Mouse (Mus musculus): Measurements from ENCODE around the gene Ahcy. TPM values are rescaled to one million over a fixed set of nuclear protein-coding genes. Genes with fewer than 3 reads are reported as not detected.

Gene Ahcy
- total and polyA plus RNA-seq, 2 experiments from 2014 or later, result 18.7 to 52.2 TPM

DNA sequence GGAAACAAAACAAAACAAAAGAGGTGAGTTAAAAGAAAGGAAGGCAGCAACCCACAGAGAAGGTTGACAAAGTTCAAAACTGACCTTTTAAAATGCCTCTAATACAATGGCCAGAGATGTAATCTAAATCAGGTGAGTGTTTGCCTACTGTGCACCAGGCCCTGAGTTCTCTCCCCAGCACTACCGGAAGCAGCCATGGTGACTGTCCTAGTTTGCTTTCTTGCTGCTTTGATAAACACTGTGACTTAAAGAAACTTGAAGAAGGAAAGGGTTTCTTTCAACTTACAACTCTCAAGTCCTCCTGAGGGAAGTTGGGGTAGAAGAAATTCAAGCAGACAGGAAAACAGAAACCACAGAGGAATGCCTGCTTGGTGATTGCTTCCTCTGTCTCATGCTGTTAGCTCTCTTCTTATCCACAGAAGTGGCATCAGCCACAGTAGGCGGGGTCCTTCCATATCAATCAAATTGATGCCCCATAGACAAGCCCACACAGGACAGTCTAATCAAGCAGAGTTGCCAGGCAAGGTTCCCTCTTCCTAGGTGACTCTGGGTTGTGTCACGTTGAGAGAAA, 63.1 kb downstream of the Ahcy start:
- no peaks in the 10 kb centered on the region for H3K36me3 ChIP-seq (replicated peaks; ENCODE audit: control insufficient read depth, insufficient read depth, low read length)
- no peak for ATAC-seq (ENCODE audit: insufficient read depth, low read depth)
- TF ChIP-seq CTCF (IDR thresholded peaks at IDR 0.05; ENCODE audit: low read depth), result no peak
- TF ChIP-seq EP300 (IDR thresholded peaks at IDR 0.05; ENCODE audit: low read depth), result no peak
- no peak overlapping the region for H3K4me3 ChIP-seq (ENCODE audit: low read depth, low read length)
- WGBS, result 39% methylated on average over 3 of the region's 3 CpGs
- H3K27me3 ChIP-seq (ENCODE audit: control insufficient read depth, insufficient read depth, low read length), result peaks cover 10% of the 10 kb centered on the region; the same call in 1 of the 2 replicates
- H3K9me3 ChIP-seq (replicated peaks; ENCODE audit: control insufficient read depth, low read length), result no peaks in the 10 kb centered on the region
- no peak for DNase-seq (ENCODE audit: low spot score)
- no peak overlapping the region for H3K9ac ChIP-seq (replicated peaks; ENCODE audit: low read depth, low read length)
- H3K27ac ChIP-seq (ENCODE audit: low read depth), result no peak overlapping the region
- H3K4me1 ChIP-seq (ENCODE audit: control insufficient read depth, insufficient read depth), result no peaks in the 10 kb centered on the region
- H3K4me2 ChIP-seq (ENCODE audit: low read depth, low read length), result no peak overlapping the region

Other genes starting within 250 kb of the Ahcy start
- 27.3 and 35.8 TPM in 2 replicates for gene Eif2s2, start 181.6 kb downstream of the Ahcy start, total RNA-seq (2014; rRNA removed; ENCODE audit: low replicate concordance)
- gene Eif2s2, start 181.6 kb downstream of the Ahcy start, polyA plus RNA-seq (2015; fragmentation: Nextera tagmentation; extraction: Ambion mirVana), result 68.6 and 72.0 TPM in 2 replicates
- 0.39 TPM in 1 of 2 replicates, not detected in the other for gene Gm14226, start 56.2 kb downstream of the Ahcy start, total RNA-seq (2014; rRNA removed; ENCODE audit: low replicate concordance)
- 0.18 and 0.22 TPM in 2 replicates for gene Gm14226, start 56.2 kb downstream of the Ahcy start, polyA plus RNA-seq (2015; fragmentation: Nextera tagmentation; extraction: Ambion mirVana)
- 28.8 and 31.9 TPM in 2 replicates for gene Itch, start 59.0 kb upstream of the Ahcy start, total RNA-seq (2014; rRNA removed; ENCODE audit: low replicate concordance)
- 19.9 and 20.5 TPM in 2 replicates for gene Itch, start 59.0 kb upstream of the Ahcy start, polyA plus RNA-seq (2015; fragmentation: Nextera tagmentation; extraction: Ambion mirVana)
- gene Dynlrb1, start 162.0 kb upstream of the Ahcy start, total RNA-seq (2014; rRNA removed; ENCODE audit: low replicate concordance), result 159 and 215 TPM in 2 replicates
- 423 and 444 TPM in 2 replicates for gene Dynlrb1, start 162.0 kb upstream of the Ahcy start, polyA plus RNA-seq (2015; fragmentation: Nextera tagmentation; extraction: Ambion mirVana)
- 673 and 815 TPM in 2 replicates for gene Map1lc3a, start 201.8 kb upstream of the Ahcy start, total RNA-seq (2014; rRNA removed; ENCODE audit: low replicate concordance)
- gene Map1lc3a, start 201.8 kb upstream of the Ahcy start, polyA plus RNA-seq (2015; fragmentation: Nextera tagmentation; extraction: Ambion mirVana), result 946 and 987 TPM in 2 replicates